In the genomic region with DNA sequence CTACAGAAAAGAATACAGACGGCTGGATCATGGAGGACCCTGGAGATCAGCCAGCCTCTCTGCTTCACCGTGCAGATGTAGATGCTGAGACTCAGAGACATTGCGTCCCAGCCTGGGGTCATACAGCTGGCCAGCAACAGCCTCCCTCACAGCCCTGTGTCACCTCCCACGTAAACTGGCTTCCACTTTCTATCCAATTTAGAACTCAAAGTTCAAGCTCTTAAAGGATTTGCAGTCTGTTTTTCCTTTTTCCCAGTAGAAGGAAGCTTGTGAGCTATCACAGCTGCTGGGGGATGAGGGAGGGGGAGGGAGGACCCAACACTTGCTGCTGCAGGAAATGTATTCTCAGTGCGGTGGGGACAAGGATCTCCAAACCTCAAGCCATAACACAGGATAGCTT, we compare ENCODE assay signal across 10 mouse cellular contexts. TPM values are rescaled to one million over a fixed set of nuclear protein-coding genes. Genes with fewer than 3 reads are reported as not detected.
DNase-seq lines count a peak whose midpoint lies in the region; ATAC-seq and TF ChIP-seq lines count a peak whose summit lies in the region.
"Had no signal": no experiment of that assay in that cellular context is flagged by ENCODE, and none has a peak within 500 bp of the region (broad histone marks: within the 10 kb centered on the region; RNA-seq: fewer than 3 reads in every experiment).

No protein-coding gene starts in this region.

- H3K4me2 ChIP-seq in lung, postnatal 0 days (replicated peaks; ENCODE audit: low read depth, low read length) = no peak overlapping the region
- H3K4me2 ChIP-seq: hindbrain, embryonic 15.5 days; liver, embryonic 13.5 days had no signal

- H3K4me3 ChIP-seq in lung, postnatal 0 days (ENCODE audit: low read depth, low read length) = no peak overlapping the region
- H3K4me3 ChIP-seq: erythroblast, embryonic 14.5 days; hindbrain, embryonic 15.5 days; liver, embryonic 13.5 days had no signal

- H3K4me1 ChIP-seq in lung, postnatal 0 days (ENCODE audit: insufficient read depth, low read depth, low read length) = no peaks in the 10 kb centered on the region
- H3K4me1 ChIP-seq: hindbrain, embryonic 15.5 days; liver, embryonic 13.5 days had no signal

- peak; percentile 68 for ATAC-seq in lung, postnatal 0 days
- no peak for ATAC-seq in inflammation-experienced regulatory T-cells, adult 6 months
- ATAC-seq in erythroblast, adult 5-6 weeks (replicated peaks; ENCODE audit: low FRiP score, poor library complexity, severe bottlenecking) = no peak

- TF ChIP-seq EP300 in lung, postnatal 0 days (IDR thresholded peaks at IDR 0.05) = 0 out of 2 replicates have a peak, but pooled peaks have one; percentile 17

- 42% methylated on average over 5 of the region's 5 CpGs for WGBS in lung, postnatal 0 days

- H3K9me3 ChIP-seq in lung, postnatal 0 days (ENCODE audit: low read length) = no peaks in the 10 kb centered on the region
- H3K9me3 ChIP-seq: hindbrain, embryonic 15.5 days; liver, embryonic 13.5 days had no signal

- H3K27me3 ChIP-seq in lung, postnatal 0 days (replicated peaks; ENCODE audit: insufficient read depth, low read length) = no peaks in the 10 kb centered on the region
- H3K27me3 ChIP-seq: hindbrain, embryonic 15.5 days; liver, embryonic 13.5 days had no signal

- no peak for TF ChIP-seq CTCF in lung, postnatal 0 days (IDR thresholded peaks at IDR 0.05)

- no peak overlapping the region for H3K27ac ChIP-seq in lung, postnatal 0 days (ENCODE audit: low read length)
- H3K27ac ChIP-seq: hindbrain, embryonic 15.5 days; liver, embryonic 13.5 days had no signal

- H3K9ac ChIP-seq in lung, postnatal 0 days (replicated peaks; ENCODE audit: low read depth) = no peak overlapping the region
- H3K9ac ChIP-seq: hindbrain, embryonic 15.5 days; liver, embryonic 13.5 days had no signal

- peak; percentile 63 for DNase-seq in urinary bladder, postnatal 14 days (ENCODE audit: low spot score)
- DNase-seq in urinary bladder, adult 18-20 months (ENCODE audit: low spot score in 2 of 2) = no peak
- DNase-seq in kidney, adult 11 months = peak; percentile 57
- peak; percentile 43 for DNase-seq in lung, postnatal 0 days (ENCODE audit: low spot score)
- DNase-seq in thymus, postnatal 0 days (ENCODE audit: low spot score) = no peak
- DNase-seq: liver, embryonic 13.5 days had no signal

- H3K36me3 ChIP-seq in lung, postnatal 0 days (ENCODE audit: insufficient read depth, low read length) = no peaks in the 10 kb centered on the region
- H3K36me3 ChIP-seq: hindbrain, embryonic 15.5 days; liver, embryonic 13.5 days had no signal

RNA-seq across cellular contexts. Expression of a gene that starts 59.4 kb away (rescaled TPM):
- 0.06 TPM in 1 of 2 replicates, not detected in the other for polyA plus RNA-seq in lung, postnatal 0 days (2015; fragmentation: Nextera tagmentation; extraction: Ambion mirVana)
- polyA plus RNA-seq in thymus, postnatal 0 days (2015; fragmentation: Nextera tagmentation; extraction: Ambion mirVana) = 0.31 TPM in 1 of 2 replicates, not detected in the other
- not detected for polyA plus RNA-seq in inflammation-experienced regulatory T-cells, adult 6 months (2017; shearing (Covaris generic))
- total RNA-seq in erythroblast, adult 5-6 weeks (2015; ENCODE audit: low replicate concordance) = not detected in 2 replicates
- not detected in 2 replicates for total RNA-seq in erythroblast, adult 5-6 weeks (2017; ENCODE audit: low replicate concordance)
- polyA plus RNA-seq: erythroblast, embryonic 14.5 days; hindbrain, embryonic 15.5 days; liver, embryonic 13.5 days had no signal

Comparison
In these comparisons a context has a peak if more than half of its experiments do, and no peak if none do; other contexts are left out.
1. DNase-seq: peak in urinary bladder, postnatal 14 days (single experiment), kidney, adult 11 months (single experiment) and lung, postnatal 0 days (single experiment); none in urinary bladder, adult 18-20 months (0 of 2) and thymus, postnatal 0 days (single experiment).